Mouse (Mus musculus) neural tube, embryonic 14.5 days (tissue): ENCODE results near the gene Hkdc1. TPM values are rescaled to one million over a fixed set of nuclear protein-coding genes. Genes with fewer than 3 reads are reported as not detected.
"Not testable (repeated sequence)": the region's sequence is repeated elsewhere in the genome, so short reads cannot be mapped to it uniquely, and the experiment has no call there.

ENCODE experiments used
- ATAC-seq: fragments of 200-750 bp; cut with Nextera tagmentation; 2 replicates; pipeline ENCODE4 v1.8.0; 2017; ENCODE audit warnings: low read depth, mild to moderate bottlenecking, moderate TSS enrichment, moderate library complexity
- H3K27ac ChIP-seq: fragments of 300-500 bp; sonication (generic); 2 replicates; pipeline ENCODE4 v1.5.1; 2014; ENCODE audit warnings: low read depth, mild to moderate bottlenecking, control low read depth, low read length, moderate library complexity, mixed read lengths
- H3K27me3 ChIP-seq: fragments of 300-500 bp; sonication (generic); 2 replicates; pipeline ENCODE4 v1.6.1; 2014; ENCODE audit warnings: low read length; ENCODE audit not compliant: control insufficient read depth, insufficient read depth
- H3K36me3 ChIP-seq: fragments of 300-500 bp; sonication (generic); 2 replicates; pipeline ENCODE4 v1.6.1; 2014; ENCODE audit warnings: low read length, mixed read lengths; ENCODE audit not compliant: control insufficient read depth, insufficient read depth
- H3K4me1 ChIP-seq: fragments of 300-500 bp; sonication (generic); 2 replicates; pipeline ENCODE4 v1.6.1; 2014; ENCODE audit warnings: low read length; ENCODE audit not compliant: control insufficient read depth, insufficient read depth
- H3K4me2 ChIP-seq: fragments of 300-500 bp; sonication (generic); 2 replicates; pipeline ENCODE4 v1.6.1; 2014; ENCODE audit warnings: mild to moderate bottlenecking, low read depth, low read length, control low read depth
- H3K4me3 ChIP-seq: fragments of 300-500 bp; sonication (generic); 2 replicates; pipeline ENCODE4 v1.5.1; 2014; ENCODE audit warnings: low read depth, low read length, control low read depth, mixed read lengths
- H3K9ac ChIP-seq: fragments of 300-500 bp; sonication (generic); replicated peaks from 2 replicates; pipeline ENCODE4 v1.6.1; 2014; ENCODE audit warnings: low read depth, mild to moderate bottlenecking, control low read depth, low read length, mixed read lengths
- H3K9me3 ChIP-seq: fragments of 300-500 bp; sonication (generic); 2 replicates; pipeline ENCODE4 v1.6.1; 2016; ENCODE audit warnings: low read length; ENCODE audit not compliant: control insufficient read depth
- WGBS: fragments of 180-500 bp; shearing (Covaris S2); extraction: QIAGEN DNeasy Blood & Tissue Kit; methylation state at CpG from one replicate; pipeline ENCODE4 v1.1.7; 2014; 5-methylcytosine and 5-hydroxymethylcytosine counted together
- polyA plus RNA-seq: library from polyadenylated mRNA; unstranded; fragments of >200 nt; fragmentation: Nextera tagmentation; extraction: Ambion mirVana; gene quantifications from 2 replicates; pipeline ENCODE4 v1.2.1, GENCODE M21; 2014

Hkdc1 gene
- polyA plus RNA-seq: 0.24 and 0.28 TPM in 2 replicates

DNA sequence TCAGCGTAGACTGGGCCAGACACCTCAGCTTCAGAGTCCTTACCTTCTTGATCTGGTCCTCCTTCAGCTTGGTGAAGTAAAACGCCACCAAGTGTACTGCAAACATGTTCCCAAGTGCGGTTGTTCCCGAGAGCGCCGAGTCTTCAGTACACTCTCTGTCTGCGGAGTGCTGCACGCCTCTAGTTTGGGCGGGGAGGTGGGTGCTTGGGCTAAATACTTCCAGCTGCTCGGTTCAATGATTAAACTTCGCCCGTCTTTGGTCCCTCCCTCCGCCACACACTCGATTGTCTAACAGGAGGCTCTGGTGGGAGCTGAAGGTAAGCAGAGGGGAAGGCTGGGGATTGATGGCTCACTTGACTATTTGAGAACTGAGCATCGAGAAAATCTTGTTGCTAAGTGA, at the start of gene Hkdc1:
TSS of gene Hkdc1 (minus strand) at position 237 of the 400 bp plus-strand sequence.
- ATAC-seq: no peak

DNA sequence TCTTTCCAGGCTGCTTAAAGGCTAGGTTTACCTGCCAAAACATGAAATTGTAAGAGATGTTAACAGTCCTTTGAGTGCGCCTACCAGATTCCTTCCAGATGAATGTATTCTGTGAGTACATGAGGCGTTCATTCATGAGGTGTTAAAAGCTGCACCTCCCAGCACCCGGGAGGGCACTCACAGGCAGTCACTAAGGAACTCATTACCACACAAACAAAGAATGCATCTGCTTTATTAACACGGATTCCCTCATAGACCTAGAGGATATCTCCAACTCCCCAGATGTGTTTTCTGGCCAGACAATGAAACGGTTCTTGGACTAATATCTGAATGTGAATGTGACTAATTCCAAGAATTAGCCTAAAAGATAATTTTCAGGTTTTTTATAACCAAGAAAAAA, 48.8 kb upstream of the Hkdc1 start:
- no peaks in the 10 kb centered on the region for H3K27me3 ChIP-seq
- 37% methylated on average over 5 of the region's 5 CpGs for WGBS
- no peaks in the 10 kb centered on the region for H3K9me3 ChIP-seq
- H3K4me2 ChIP-seq: no peak overlapping the region
- H3K9ac ChIP-seq: no peak overlapping the region
- no peak overlapping the region for H3K4me3 ChIP-seq
- no peak overlapping the region for H3K27ac ChIP-seq
- H3K36me3 ChIP-seq: 0 out of 2 replicates have a peak, but pooled peaks cover 8% of the 10 kb centered on the region
- H3K4me1 ChIP-seq: no peaks in the 10 kb centered on the region
- no peak for ATAC-seq

More for the DNA sequence above, at the start of gene Hkdc1:
- H3K27ac ChIP-seq: no peak within 1 kb of the TSS
- no peak within 1 kb of the TSS for H3K4me3 ChIP-seq
- no peak within 1 kb of the TSS for H3K9ac ChIP-seq
- 34% methylated on average over 15 of the region's 15 CpGs for WGBS
- H3K27me3 ChIP-seq: no peaks in the 10 kb centered on the region
- no peaks in the 10 kb centered on the region for H3K9me3 ChIP-seq
- no peaks in the 10 kb centered on the region for H3K36me3 ChIP-seq
- no peaks in the 10 kb centered on the region for H3K4me1 ChIP-seq
- H3K4me2 ChIP-seq: no peak within 1 kb of the TSS

DNA sequence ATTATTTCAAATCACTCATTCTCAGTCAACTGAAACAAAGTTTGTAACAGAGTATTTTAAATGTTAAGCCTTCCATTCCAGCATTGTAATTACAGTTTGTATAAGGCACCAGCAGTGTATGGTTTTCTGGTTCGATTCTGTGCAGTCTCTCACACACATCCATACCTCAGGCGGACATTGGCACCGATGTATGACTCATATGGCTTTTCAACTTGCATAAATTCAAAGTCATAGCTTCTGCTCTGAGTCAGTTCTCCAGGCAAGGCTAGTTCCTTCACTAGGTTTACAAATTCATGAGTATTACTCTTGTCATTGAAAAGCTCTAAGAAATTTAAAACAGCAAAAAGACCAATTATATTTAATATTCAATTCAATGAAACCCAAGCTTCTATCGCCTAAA, 47.4 kb upstream of the Hkdc1 start:
- Histone ChIP-seq H3K4me1 (no peaks in the 10 kb centered on the region), H3K36me3 (0 out of 2 replicates have a peak, but pooled peaks cover 8% of the 10 kb centered on the region), H3K27ac (no peak overlapping the region), H3K9me3 (no peaks in the 10 kb centered on the region), H3K27me3 (no peaks in the 10 kb centered on the region), H3K4me3 (no peak overlapping the region), H3K4me2 (no peak overlapping the region), H3K9ac (no peak overlapping the region)
- WGBS: 96% methylated on average over 4 of the region's 4 CpGs
- no peak for ATAC-seq

DNA sequence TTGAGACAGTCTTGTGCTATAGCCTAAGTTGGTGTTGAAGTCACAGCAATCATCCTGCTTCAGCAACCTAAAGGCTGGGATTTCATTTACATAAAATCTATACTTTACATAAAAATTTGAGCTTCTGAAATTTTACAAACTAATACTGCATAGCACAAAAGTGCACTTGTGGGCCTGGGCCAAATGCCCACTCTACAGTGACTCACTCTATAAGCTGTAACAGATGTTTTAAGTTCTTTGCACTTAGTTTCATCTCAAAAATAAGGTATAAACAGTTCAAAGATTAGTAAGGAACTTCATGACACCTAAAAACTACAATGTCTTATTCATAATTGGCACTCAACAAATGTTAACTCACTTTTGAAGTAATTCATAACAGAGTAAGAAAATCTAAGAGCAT, 39.0 kb upstream of the Hkdc1 start:
- no peak for ATAC-seq
- Histone ChIP-seq H3K9ac (no peak overlapping the region), H3K9me3 (no peaks in the 10 kb centered on the region), H3K27ac (no peak overlapping the region), H3K36me3 (peaks cover 20% of the 10 kb centered on the region), H3K27me3 (no peaks in the 10 kb centered on the region), H3K4me3 (no peak overlapping the region), H3K4me2 (no peak overlapping the region), H3K4me1 (no peaks in the 10 kb centered on the region)

DNA sequence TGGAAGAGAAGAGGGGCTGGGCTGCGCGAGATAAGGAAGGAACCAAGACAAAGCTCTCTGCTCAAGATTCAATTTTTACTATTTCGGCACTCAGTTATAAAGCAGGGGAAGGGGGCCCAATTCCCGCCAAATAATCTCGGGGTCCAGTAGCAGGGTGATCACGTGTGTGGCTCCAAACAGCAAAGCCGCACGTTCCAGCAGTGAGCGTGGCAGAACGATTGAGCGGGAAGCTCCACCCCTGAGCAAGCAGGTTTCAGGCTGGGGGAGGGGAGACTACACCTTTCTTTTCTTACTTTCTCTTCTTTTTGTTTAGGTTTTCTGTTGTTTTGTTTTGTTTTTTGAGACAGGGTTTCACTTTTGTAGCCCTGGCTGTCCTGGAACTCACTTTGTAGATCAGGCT, 29.7 kb upstream of the Hkdc1 start:
- not testable (repeated sequence) for H3K9ac ChIP-seq, H3K27me3 ChIP-seq, H3K4me2 ChIP-seq, ATAC-seq, H3K4me3 ChIP-seq, H3K27ac ChIP-seq, H3K9me3 ChIP-seq
- peaks cover 14% of the 10 kb centered on the region for H3K36me3 ChIP-seq
- WGBS: 74% methylated on average over 11 of the region's 11 CpGs
- peaks cover 14% of the 10 kb centered on the region; the same call in 1 of the 2 replicates for H3K4me1 ChIP-seq

DNA sequence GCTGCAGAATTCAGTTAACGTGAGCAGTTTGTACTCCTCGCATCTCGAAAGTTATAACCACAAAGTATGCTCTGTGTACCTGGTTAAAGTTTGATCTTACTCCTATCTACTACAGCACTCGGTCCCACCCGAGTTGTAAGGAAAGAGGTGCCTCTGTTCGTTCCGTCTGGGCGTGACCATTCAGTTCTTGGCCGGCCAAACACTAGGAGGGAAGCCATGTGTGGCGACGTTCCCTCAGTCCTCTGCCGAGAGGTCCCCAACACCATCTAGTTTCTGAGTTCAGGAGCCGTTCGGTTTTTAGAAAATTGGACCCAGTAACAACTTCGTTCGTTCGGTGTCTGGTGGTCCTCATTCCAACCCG, 28.0 kb upstream of the Hkdc1 start:
- H3K27ac ChIP-seq: peak overlapping the region; percentile 87
- H3K4me1 ChIP-seq: peaks cover 14% of the 10 kb centered on the region; the same call in 1 of the 2 replicates
- H3K4me3 ChIP-seq: peak overlapping the region; percentile 76
- H3K9ac ChIP-seq: peak overlapping the region; percentile 83
- H3K36me3 ChIP-seq: peaks cover 19% of the 10 kb centered on the region
- 39% methylated on average over 18 of the region's 18 CpGs for WGBS
- ATAC-seq: no peak
- H3K4me2 ChIP-seq: peak overlapping the region; percentile 49
- no peaks in the 10 kb centered on the region for H3K9me3 ChIP-seq
- H3K27me3 ChIP-seq: no peaks in the 10 kb centered on the region

DNA sequence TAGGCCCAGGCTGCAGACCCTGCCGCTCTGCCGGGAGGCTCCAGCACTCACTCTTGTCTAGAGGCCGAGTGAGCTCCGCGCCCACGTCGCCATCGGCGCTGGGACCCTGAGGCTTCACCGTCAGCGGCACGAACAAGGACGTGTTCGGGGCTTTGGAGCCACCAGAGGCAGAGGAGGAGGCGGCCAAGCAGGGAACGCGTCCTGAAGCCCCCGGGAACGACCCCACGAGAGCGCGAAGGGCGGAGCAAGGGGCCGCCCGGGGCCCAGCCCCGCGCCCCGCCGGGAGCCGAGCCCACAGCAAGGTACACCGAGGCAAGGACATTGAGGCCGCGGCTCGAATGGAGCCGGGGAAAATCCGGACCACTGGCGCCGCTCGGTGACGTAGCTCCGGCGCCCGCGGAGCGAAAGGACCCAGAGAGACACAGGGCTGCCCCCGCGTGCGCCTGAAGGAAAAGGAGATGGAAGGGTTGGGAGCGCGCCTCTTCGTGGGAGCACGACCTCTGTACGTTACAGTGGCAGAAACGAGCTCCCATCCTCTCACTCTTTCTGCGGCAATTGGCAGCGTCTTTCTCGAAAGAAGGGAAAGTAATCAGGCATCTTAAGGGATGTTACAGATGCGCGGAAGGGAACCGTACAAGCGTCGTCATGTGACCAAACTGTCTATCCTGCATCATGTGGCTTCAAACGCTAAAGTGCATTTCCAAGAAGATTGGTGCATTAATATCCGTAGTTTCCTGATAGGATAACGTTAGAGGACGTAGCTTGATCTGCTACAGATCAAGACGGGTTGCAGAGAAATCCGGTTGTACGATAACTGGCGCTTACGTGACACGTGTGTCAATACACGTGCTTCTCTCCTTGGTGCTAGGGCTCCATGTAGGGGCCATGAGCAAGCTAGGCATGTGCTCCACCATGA, 27.3 kb upstream of the Hkdc1 start, which contains the start of the genes 4930507D05Rik and Supv3l1:
TSS of gene 4930507D05Rik (plus strand) at position 126 of the 916 bp plus-strand sequence.
TSS of gene Supv3l1 (minus strand) at position 375 of the 916 bp plus-strand sequence.
- Histone ChIP-seq H3K36me3 (peaks cover 23% of the 10 kb centered on the region), H3K27me3 (no peaks in the 10 kb centered on the region), H3K9ac (peak within 1 kb of the TSS; percentile 83), H3K4me1 (peaks cover 14% of the 10 kb centered on the region; the same call in 1 of the 2 replicates), H3K4me3 (peak within 1 kb of the TSS; percentile 76), H3K9me3 (no peaks in the 10 kb centered on the region), H3K27ac (peak within 1 kb of the TSS; percentile 87), H3K4me2 (peak within 1 kb of the TSS; percentile 49)
- under 1% methylated on average over 72 of the region's 73 CpGs for WGBS
- peak; percentile 94 for ATAC-seq

DNA sequence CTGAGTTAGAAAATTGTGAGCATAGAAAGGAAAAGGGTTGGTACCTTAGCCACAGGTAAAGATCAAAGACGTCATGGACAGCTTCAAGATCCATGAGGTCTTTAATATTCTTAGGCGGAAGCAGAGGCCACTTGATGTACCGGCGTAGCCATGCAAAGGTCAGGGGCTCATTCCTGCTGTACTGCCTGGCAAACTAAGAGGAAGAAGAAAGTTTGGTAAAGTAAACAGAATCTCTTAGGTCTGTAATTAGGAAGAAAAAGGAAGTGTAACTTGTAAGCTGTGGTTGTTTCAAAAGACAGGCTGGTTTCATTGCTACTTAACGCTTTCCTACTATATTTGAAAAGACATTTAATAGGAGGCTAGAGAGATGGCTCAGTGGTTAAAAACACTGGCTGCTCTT, 8.1 kb upstream of the Hkdc1 start:
- Histone ChIP-seq H3K4me1 (no peaks in the 10 kb centered on the region), H3K27ac (no peak overlapping the region), H3K36me3 (peaks cover 64% of the 10 kb centered on the region), H3K9ac (no peak overlapping the region), H3K4me3 (no peak overlapping the region), H3K4me2 (no peak overlapping the region), H3K27me3 (no peaks in the 10 kb centered on the region), H3K9me3 (no peaks in the 10 kb centered on the region)
- no peak for ATAC-seq
- 96% methylated on average over 5 of the region's 5 CpGs for WGBS
